Mouse (Mus musculus) CH12.LX (cell line): ENCODE measurements around the gene Xlr3c. TPM values are rescaled to one million over a fixed set of nuclear protein-coding genes. Genes with fewer than 3 reads are reported as not detected.
A peak's percentile ranks its signal among the peaks of the same experiment; 100 is the strongest.

ENCODE experiments used
- DNase-seq: peaks from one replicate; pipeline ENCODE4 v3.0.0-alpha.2; 2013; ENCODE audit errors: extremely low read depth
- H3K27ac ChIP-seq: 2 replicates; pipeline ENCODE4 v1.5.1; 2012; ENCODE audit warnings: low read depth, mild to moderate bottlenecking, control low read depth, moderate library complexity; ENCODE audit not compliant: insufficient read depth
- H3K27me3 ChIP-seq: replicated peaks from 2 replicates; pipeline ENCODE3; 2012; ENCODE audit warnings: inconsistent platforms
- H3K36me3 ChIP-seq, 2 experiments: replicated peaks in 1 of 2; 2 replicates each; pipeline versions ENCODE3 to v1.6.1; 2012; ENCODE audit warnings: inconsistent platforms in 1 of 2, low read length in 1 of 2, mild to moderate bottlenecking in 1 of 2, mixed read lengths in 1 of 2, moderate library complexity in 1 of 2; ENCODE audit not compliant: control insufficient read depth in 1 of 2, insufficient read depth in 1 of 2
- H3K4me1 ChIP-seq, 2 experiments: 2 replicates each; pipeline ENCODE4 v1.6.1; 2012; ENCODE audit warnings: inconsistent platforms in 1 of 2, moderate library complexity in 1 of 2; ENCODE audit not compliant: insufficient read depth in 2 of 2, control insufficient read depth in 1 of 2
- H3K4me2 ChIP-seq: 2 replicates; pipeline ENCODE4 v1.6.1; 2012; ENCODE audit warnings: low read depth, mild to moderate bottlenecking, control low read depth; ENCODE audit not compliant: poor library complexity, insufficient read depth, severe bottlenecking
- H3K4me3 ChIP-seq, 3 experiments: fragments of 150-350 bp in 1 of 3; sonication (generic) in 1 of 3; replicated peaks in 1 of 3; 2 replicates each; pipeline versions ENCODE3 to v1.5.1; 2011 to 2012; ENCODE audit warnings: low read depth in 2 of 3, low read length in 2 of 3, mild to moderate bottlenecking in 2 of 3, moderate library complexity in 2 of 3, control low read depth in 1 of 3, improper control_type of control experiment in 1 of 3, inconsistent platforms in 1 of 3, mixed read lengths in 1 of 3; ENCODE audit not compliant: poor library complexity in 1 of 3
- H3K79me2 ChIP-seq: replicated peaks from 2 replicates; pipeline ENCODE4 v1.6.1; 2012; ENCODE audit warnings: mild to moderate bottlenecking, moderate library complexity; ENCODE audit not compliant: control insufficient read depth, poor library complexity, insufficient read depth, severe bottlenecking; ENCODE audit errors: extremely low read depth
- H3K9ac ChIP-seq: 2 replicates; pipeline ENCODE4 v1.6.1; 2012; ENCODE audit warnings: low read depth, mild to moderate bottlenecking, control low read depth, moderate library complexity; ENCODE audit not compliant: insufficient read depth
- H3K9me3 ChIP-seq: replicated peaks from 2 replicates; pipeline ENCODE3; 2012; ENCODE audit warnings: low read length, inconsistent platforms, mixed read lengths
- BHLHE40 ChIP-seq: IDR thresholded peaks from 2 replicates; pipeline ENCODE4 v1.6.1; 2011; ENCODE audit warnings: mild to moderate bottlenecking, low read depth, low read length, improper control_type of control experiment
- CHD2 ChIP-seq: IDR thresholded peaks from 2 replicates; pipeline ENCODE4 v1.6.1; 2011; ENCODE audit warnings: low read length, improper control_type of control experiment
- CTCF ChIP-seq, 2 experiments: IDR thresholded peaks in 1 of 2; conservative IDR thresholded peaks in 1 of 2; 2 replicates each; pipeline ENCODE4 v1.5.1; 2011 to 2012; ENCODE audit warnings: low read depth in 2 of 2, low read length in 2 of 2, improper control_type of control experiment in 1 of 2, inconsistent platforms in 1 of 2, mild to moderate bottlenecking in 1 of 2, moderate library complexity in 1 of 2
- E2F4 ChIP-seq: IDR thresholded peaks from 2 replicates; pipeline ENCODE4 v1.6.1; 2011; ENCODE audit warnings: low read depth, low read length, improper control_type of control experiment; ENCODE audit not compliant: insufficient replicate concordance
- ELF1 ChIP-seq: IDR thresholded peaks from 2 replicates; pipeline ENCODE4 v1.6.1; 2014; ENCODE audit warnings: low read depth, mild to moderate bottlenecking, inconsistent platforms, low read length, improper control_type of control experiment
- EP300 ChIP-seq: IDR thresholded peaks from 2 replicates; pipeline ENCODE4 v1.6.1; 2011; ENCODE audit warnings: low read length, improper control_type of control experiment
- ETS1 ChIP-seq: conservative IDR thresholded peaks from 2 replicates; pipeline ENCODE4 v1.6.1; 2012; ENCODE audit warnings: low read depth, mild to moderate bottlenecking, inconsistent platforms, low read length, improper control_type of control experiment, moderate library complexity
- HCFC1 ChIP-seq: IDR thresholded peaks from 2 replicates; pipeline ENCODE4 v1.6.1; 2012; ENCODE audit warnings: low read depth, mild to moderate bottlenecking, inconsistent platforms, low read length, improper control_type of control experiment
- JUND ChIP-seq: conservative IDR thresholded peaks from 2 replicates; pipeline ENCODE4 v1.6.1; 2011; ENCODE audit warnings: low read depth, low read length, improper control_type of control experiment
- KAT2A ChIP-seq: IDR thresholded peaks from 2 replicates; pipeline ENCODE4 v1.6.1; 2012; ENCODE audit warnings: low read length, improper control_type of control experiment, inconsistent platforms; ENCODE audit not compliant: insufficient replicate concordance
- MAFK ChIP-seq: IDR thresholded peaks from 2 replicates; pipeline ENCODE4 v1.6.1; 2011; ENCODE audit warnings: low read length, improper control_type of control experiment; ENCODE audit not compliant: insufficient replicate concordance
- MAZ ChIP-seq: IDR thresholded peaks from 2 replicates; pipeline ENCODE4 v1.6.1; 2012; ENCODE audit warnings: low read depth, mild to moderate bottlenecking, inconsistent platforms, low read length, improper control_type of control experiment, moderate library complexity
- MEF2A ChIP-seq: IDR thresholded peaks from 2 replicates; pipeline ENCODE4 v1.6.1; 2014; ENCODE audit warnings: low read depth, mild to moderate bottlenecking, inconsistent platforms, low read length, improper control_type of control experiment, borderline replicate concordance
- MXI1 ChIP-seq: IDR thresholded peaks from 2 replicates; pipeline ENCODE4 v1.6.1; 2011; ENCODE audit warnings: mild to moderate bottlenecking, low read depth, low read length, improper control_type of control experiment
- MYC ChIP-seq: IDR thresholded peaks from 2 replicates; pipeline ENCODE4 v1.6.1; 2011; ENCODE audit warnings: low read depth, mild to moderate bottlenecking, improper control_type of control experiment, low read length
- NELFE ChIP-seq: IDR thresholded peaks from 2 replicates; pipeline ENCODE4 v1.6.1; 2011; ENCODE audit warnings: low read depth, low read length, improper control_type of control experiment
- NRF1 ChIP-seq: IDR thresholded peaks from 2 replicates; pipeline ENCODE4 v1.6.1; 2014; ENCODE audit warnings: low read depth, mild to moderate bottlenecking, inconsistent platforms, low read length, improper control_type of control experiment, moderate library complexity
- POLR2A ChIP-seq: IDR thresholded peaks from 2 replicates; pipeline ENCODE4 v1.6.1; 2011; ENCODE audit warnings: low read depth, mild to moderate bottlenecking, improper control_type of control experiment, low read length
- POLR2AphosphoS2 ChIP-seq: IDR thresholded peaks from 2 replicates; pipeline ENCODE4 v1.6.1; 2011; ENCODE audit warnings: low read depth, low read length, improper control_type of control experiment
- RCOR1 ChIP-seq: conservative IDR thresholded peaks from 2 replicates; pipeline ENCODE4 v1.6.1; 2012; ENCODE audit warnings: low read depth, mild to moderate bottlenecking, inconsistent platforms, low read length, improper control_type of control experiment
- SIN3A ChIP-seq: IDR thresholded peaks from 2 replicates; pipeline ENCODE4 v1.6.1; 2012; ENCODE audit warnings: low read length, improper control_type of control experiment, inconsistent platforms
- SMC3 ChIP-seq: IDR thresholded peaks from 2 replicates; pipeline ENCODE4 v1.6.1; 2011; ENCODE audit warnings: low read depth, low read length, improper control_type of control experiment
- TBP ChIP-seq: conservative IDR thresholded peaks from 2 replicates; pipeline ENCODE4 v1.6.1; 2011; ENCODE audit warnings: low read depth, low read length, improper control_type of control experiment
- TCF12 ChIP-seq: IDR thresholded peaks from 2 replicates; pipeline ENCODE4 v1.6.1; 2014; ENCODE audit warnings: low read depth, mild to moderate bottlenecking, inconsistent platforms, low read length, improper control_type of control experiment
- UBTF ChIP-seq: IDR thresholded peaks from 2 replicates; pipeline ENCODE4 v1.6.1; 2012; ENCODE audit warnings: low read depth, mild to moderate bottlenecking, inconsistent platforms, low read length, improper control_type of control experiment, moderate library complexity
- USF1 ChIP-seq: IDR thresholded peaks from 2 replicates; pipeline ENCODE4 v1.6.1; 2014; ENCODE audit warnings: low read depth, mild to moderate bottlenecking, inconsistent platforms, low read length, improper control_type of control experiment
- ZKSCAN1 ChIP-seq: IDR thresholded peaks from 2 replicates; pipeline ENCODE4 v1.6.1; 2012; ENCODE audit warnings: low read depth, inconsistent platforms, low read length, improper control_type of control experiment, borderline replicate concordance
- ZMIZ1 ChIP-seq: IDR thresholded peaks from 2 replicates; pipeline ENCODE4 v1.6.1; 2012; ENCODE audit warnings: low read depth, mild to moderate bottlenecking, inconsistent platforms, low read length, improper control_type of control experiment
- dilution Hi-C: fragments of 300-500 bp; cut with MboI; formaldehyde crosslinking; loops from 2 replicates; pipeline ENCODE4 v1.14.3; 2020; ENCODE audit warnings: low sequenced_read_pairs; ENCODE audit not compliant: extremely low pct_unique_long_range_greater_than_20kb, extremely low pct_ligation_motif_present
- in situ Hi-C: fragments of 300-500 bp; cut with MboI; formaldehyde crosslinking; loops from 3 replicates; pipeline ENCODE4 v1.14.3; 2019; ENCODE audit warnings: low sequenced_read_pairs, low pct_ligation_motif_present, low pct_unique_long_range_greater_than_20kb, mixed read lengths
- polyA plus RNA-seq: library from polyadenylated mRNA; unstranded; fragments of >175 nt; gene quantifications from 2 replicates; pipeline ENCODE4 v1.2.1, GENCODE M21; 2012; ENCODE audit warnings: low read depth; ENCODE audit not compliant: insufficient read length
- total RNA-seq, 2 experiments: library from RNA; depleted of rRNA; stranded (reverse); fragments of 300-350 nt in 1 of 2; fragments of >200 nt in 1 of 2; gene quantifications; 2 replicates each; pipeline ENCODE4 v1.2.3; 2012 to 2014

Xlr3c gene
- total and polyA plus RNA-seq, 3 experiments: 2.3 to 12.7 (median 4.5) TPM

DNA sequence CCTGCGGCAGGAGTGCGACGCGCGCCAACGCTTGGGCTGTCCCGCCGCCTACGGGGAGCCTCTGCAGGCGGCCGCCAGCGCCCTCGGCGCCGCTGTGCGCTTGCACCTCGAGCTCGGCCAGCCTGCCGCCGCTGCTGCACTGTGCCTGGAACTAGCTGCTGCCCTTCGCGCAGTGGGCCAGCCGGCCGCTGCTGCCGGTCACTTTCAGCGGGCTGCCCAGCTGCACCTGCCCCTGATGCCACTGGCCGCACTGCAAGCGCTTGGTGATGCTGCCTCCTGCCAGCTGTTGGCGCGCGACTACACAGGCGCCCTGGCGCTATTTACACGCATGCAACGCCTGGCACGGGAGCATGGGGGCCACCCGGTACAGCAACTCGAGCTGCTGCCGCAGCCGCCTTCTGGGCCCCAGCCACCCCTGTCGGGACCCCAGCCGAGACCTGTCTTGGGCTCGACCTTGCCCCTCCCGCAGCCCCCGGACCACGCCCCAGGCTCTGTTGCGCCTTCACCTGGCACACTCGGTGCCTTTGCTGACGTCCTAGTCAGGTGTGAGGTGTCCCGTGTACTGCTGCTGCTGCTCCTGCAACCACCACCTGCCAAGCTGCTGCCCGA is 36.5 kb downstream of the Xlr3c start:
- no peak for DNase-seq
- Histone ChIP-seq H3K36me3 (no peaks in the 10 kb centered on the region), H3K4me2 (peak overlapping the region; percentile 87), H3K9ac (peak overlapping the region; percentile 68), H3K9me3 (no peaks in the 10 kb centered on the region), H3K4me1 (no peaks in the 10 kb centered on the region), H3K79me2 (no peaks in the 10 kb centered on the region), H3K4me3 (peak overlapping the region; percentile 48 to 87 (median 70)), H3K27ac (peak overlapping the region; percentile 91), H3K27me3 (no peaks in the 10 kb centered on the region)
- dilution Hi-C loops (no loop called here), in situ Hi-C loops (loop anchor here (25.0 kb wide), 1 partner anchor 184 kb away; the partner anchor contains the start of gene Zfp92)
- no peak for TF ChIP-seq HCFC1
- no peak for TF ChIP-seq MEF2A
- no peak for TF ChIP-seq ZKSCAN1
- TF ChIP-seq MAZ: no peak
- TF ChIP-seq MAFK: no peak
- TF ChIP-seq CTCF (conservative IDR thresholded peaks at IDR 0.05 in 1 of 2, IDR thresholded peaks at IDR 0.05 in 1 of 2; ENCODE audit: low read depth in 2 of 2, low read length in 2 of 2): peak in 1 of 2 experiments; percentile 30; a peak in 2 of 4 replicates
- TF ChIP-seq POLR2A: no peak
- no peak for TF ChIP-seq ZMIZ1
- no peak for TF ChIP-seq ELF1
- TF ChIP-seq CHD2: no peak
- no peak; the same call in 1 of the 2 replicates for TF ChIP-seq SIN3A
- TF ChIP-seq SMC3: no peak
- TF ChIP-seq MXI1: peak; percentile 51; the same call in 1 of the 2 replicates
- no peak for TF ChIP-seq E2F4
- no peak for TF ChIP-seq JUND
- no peak for TF ChIP-seq TBP
- no peak for TF ChIP-seq UBTF
- 0 out of 2 replicates have a peak, but pooled peaks have one; percentile 11 for TF ChIP-seq MYC
- TF ChIP-seq KAT2A: no peak
- peak; percentile 75 for TF ChIP-seq BHLHE40

DNA sequence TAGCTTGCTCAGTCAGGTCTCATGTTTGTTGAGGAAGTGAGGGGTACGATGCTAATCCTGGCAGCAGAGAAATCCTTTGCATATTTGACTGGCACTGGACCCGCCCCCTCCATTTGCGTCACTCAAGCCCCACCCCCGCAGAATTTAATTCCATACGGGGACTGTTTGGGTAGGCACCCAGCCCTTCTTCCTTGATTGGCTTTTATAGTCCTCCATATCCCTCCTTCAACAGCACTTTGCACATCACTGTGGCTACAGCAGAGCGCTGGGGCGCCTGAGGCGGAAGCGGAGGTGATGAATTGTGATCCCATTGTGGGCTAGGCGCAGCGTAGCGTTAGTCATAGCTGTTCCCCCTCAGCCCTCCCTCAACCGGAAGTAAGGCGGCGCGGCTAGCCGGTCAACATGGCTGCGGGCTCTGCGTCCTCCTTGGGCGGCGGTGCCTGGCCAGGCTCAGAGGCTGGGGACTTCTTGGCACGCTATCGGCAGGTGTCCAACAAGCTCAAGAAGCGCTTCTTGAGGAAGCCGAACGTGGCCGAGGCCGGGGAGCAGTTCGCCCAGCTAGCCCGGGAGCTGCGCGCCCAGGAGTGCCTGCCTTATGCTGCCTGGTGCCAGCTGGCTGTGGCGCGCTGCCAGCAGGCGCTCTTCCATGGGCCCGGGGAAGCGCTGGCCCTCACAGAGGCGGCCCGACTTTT is 37.1 kb downstream of the Xlr3c start, which contains the start of gene F8a:
TSS of gene F8a (plus strand) at position 378 of the 692 bp plus-strand sequence.
- Histone ChIP-seq H3K27me3 (no peaks in the 10 kb centered on the region), H3K4me2 (peak within 1 kb of the TSS; percentile 87), H3K27ac (peak within 1 kb of the TSS; percentile 91), H3K9ac (peak within 1 kb of the TSS; percentile 68), H3K36me3 (no peaks in the 10 kb centered on the region), H3K79me2 (no peaks in the 10 kb centered on the region), H3K9me3 (no peaks in the 10 kb centered on the region), H3K4me1 (no peaks in the 10 kb centered on the region), H3K4me3 (peak within 1 kb of the TSS; percentile 48 to 87 (median 70))
- in situ Hi-C loops (loop anchor here (25.0 kb wide), 1 partner anchor 184 kb away; the partner anchor contains the start of gene Zfp92), dilution Hi-C loops (no loop called here)
- DNase-seq: peak; percentile 79
- TF ChIP-seq EP300: no peak
- peak; percentile 78 for TF ChIP-seq ELF1
- no peak for TF ChIP-seq CHD2
- 0 out of 2 replicates have a peak, but pooled peaks have one; percentile 38 for TF ChIP-seq TCF12
- peak; percentile 60 for TF ChIP-seq NELFE
- TF ChIP-seq NRF1: 0 out of 2 replicates have a peak, but pooled peaks have one; percentile 5
- TF ChIP-seq RCOR1: no peak
- TF ChIP-seq POLR2A: peak; percentile 69
- no peak for TF ChIP-seq POLR2AphosphoS2
- no peak for TF ChIP-seq USF1
- peak; percentile 71 for TF ChIP-seq ZMIZ1
- TF ChIP-seq HCFC1: 0 out of 2 replicates have a peak, but pooled peaks have one; percentile 20
- peak; percentile 38; the same call in 1 of the 2 replicates for TF ChIP-seq ETS1
- peak; percentile 59; the same call in 1 of the 2 replicates for TF ChIP-seq TBP
